Mouse (Mus musculus): Measurements from ENCODE around the gene Fam25c. TPM values are rescaled to one million over a fixed set of nuclear protein-coding genes. Genes with fewer than 3 reads are reported as not detected.

Fam25c gene
- polyA plus RNA-seq, 1 experiment from 2014 or later, result not detected

GRCm38 (mm10) chr14:34360251-34360650, 5.0 kb upstream of the Fam25c start:
- H3K4me1 ChIP-seq (ENCODE audit: control insufficient read depth, insufficient read depth, low read length), result no peaks in the 10 kb centered on the region
- H3K27ac ChIP-seq (ENCODE audit: low read depth, low read length), result no peak overlapping the region
- no peaks in the 10 kb centered on the region for H3K27me3 ChIP-seq (ENCODE audit: control insufficient read depth, insufficient read depth, low read length)
- no peak overlapping the region for H3K4me2 ChIP-seq (replicated peaks; ENCODE audit: low read depth, low read length)
- H3K36me3 ChIP-seq (ENCODE audit: control insufficient read depth, insufficient read depth, low read length), result no peaks in the 10 kb centered on the region
- H3K9ac ChIP-seq (ENCODE audit: low read depth, low read length), result no peak overlapping the region
- H3K9me3 ChIP-seq (ENCODE audit: control insufficient read depth, low read length), result no peaks in the 10 kb centered on the region
- ATAC-seq (ENCODE audit: low FRiP score, low TSS enrichment), result no peak
- WGBS, result 44% methylated on average over 6 of the region's 6 CpGs
- H3K4me3 ChIP-seq (ENCODE audit: low read length), result no peak overlapping the region

- Histone ChIP-seq H3K4me3 (ENCODE audit: low read length) (no peak overlapping the region), H3K36me3 (ENCODE audit: control insufficient read depth, insufficient read depth, low read length) (no peaks in the 10 kb centered on the region), H3K4me2 (replicated peaks; ENCODE audit: low read depth, low read length) (no peak overlapping the region), H3K27ac (ENCODE audit: low read depth, low read length) (no peak overlapping the region), H3K9me3 (ENCODE audit: control insufficient read depth, low read length) (no peaks in the 10 kb centered on the region), H3K9ac (ENCODE audit: low read depth, low read length) (no peak overlapping the region), H3K4me1 (ENCODE audit: control insufficient read depth, insufficient read depth, low read length) (no peaks in the 10 kb centered on the region), H3K27me3 (ENCODE audit: control insufficient read depth, insufficient read depth, low read length) (no peaks in the 10 kb centered on the region)
- no peak for ATAC-seq (ENCODE audit: low FRiP score, low TSS enrichment)
- WGBS, result 54% methylated on average over 5 of the region's 5 CpGs
Measured at GRCm38 (mm10) chr14:34359676-34360244, 4.5 kb upstream of the Fam25c start.

GRCm38 (mm10) chr14:34357671-34358455, 2.6 kb upstream of the Fam25c start:
- no peak overlapping the region for H3K4me3 ChIP-seq (ENCODE audit: low read length)
- no peaks in the 10 kb centered on the region for H3K9me3 ChIP-seq (ENCODE audit: control insufficient read depth, low read length)
- H3K36me3 ChIP-seq (ENCODE audit: control insufficient read depth, insufficient read depth, low read length), result no peaks in the 10 kb centered on the region
- ATAC-seq (ENCODE audit: low FRiP score, low TSS enrichment), result no peak
- no peak overlapping the region for H3K4me2 ChIP-seq (replicated peaks; ENCODE audit: low read depth, low read length)
- no peak overlapping the region for H3K27ac ChIP-seq (ENCODE audit: low read depth, low read length)
- no peak overlapping the region for H3K9ac ChIP-seq (ENCODE audit: low read depth, low read length)
- no peaks in the 10 kb centered on the region for H3K4me1 ChIP-seq (ENCODE audit: control insufficient read depth, insufficient read depth, low read length)
- H3K27me3 ChIP-seq (ENCODE audit: control insufficient read depth, insufficient read depth, low read length), result no peaks in the 10 kb centered on the region
- 87% methylated on average over 7 of the region's 7 CpGs for WGBS

- no peaks in the 10 kb centered on the region for H3K36me3 ChIP-seq (ENCODE audit: control insufficient read depth, insufficient read depth, low read length)
- no peak overlapping the region for H3K4me3 ChIP-seq (ENCODE audit: low read length)
- H3K4me1 ChIP-seq (ENCODE audit: control insufficient read depth, insufficient read depth, low read length), result no peaks in the 10 kb centered on the region
- no peaks in the 10 kb centered on the region for H3K27me3 ChIP-seq (ENCODE audit: control insufficient read depth, insufficient read depth, low read length)
- no peak overlapping the region for H3K9ac ChIP-seq (ENCODE audit: low read depth, low read length)
- 87% methylated on average over 4 of the region's 4 CpGs for WGBS
- no peaks in the 10 kb centered on the region for H3K9me3 ChIP-seq (ENCODE audit: control insufficient read depth, low read length)
- H3K27ac ChIP-seq (ENCODE audit: low read depth, low read length), result no peak overlapping the region
- no peak for ATAC-seq (ENCODE audit: low FRiP score, low TSS enrichment)
- no peak overlapping the region for H3K4me2 ChIP-seq (replicated peaks; ENCODE audit: low read depth, low read length)
Measured at GRCm38 (mm10) chr14:34354456-34354855, 777 bp downstream of the Fam25c start.

- ATAC-seq (ENCODE audit: low FRiP score, low TSS enrichment), result no peak
- Histone ChIP-seq H3K4me2 (replicated peaks; ENCODE audit: low read depth, low read length) (no peak overlapping the region), H3K9ac (ENCODE audit: low read depth, low read length) (no peak overlapping the region), H3K27me3 (ENCODE audit: control insufficient read depth, insufficient read depth, low read length) (no peaks in the 10 kb centered on the region), H3K9me3 (ENCODE audit: control insufficient read depth, low read length) (no peaks in the 10 kb centered on the region), H3K4me1 (ENCODE audit: control insufficient read depth, insufficient read depth, low read length) (no peaks in the 10 kb centered on the region), H3K4me3 (ENCODE audit: low read length) (no peak overlapping the region), H3K36me3 (ENCODE audit: control insufficient read depth, insufficient read depth, low read length) (no peaks in the 10 kb centered on the region), H3K27ac (ENCODE audit: low read depth, low read length) (no peak overlapping the region)
- 89% methylated on average over 3 of the region's 3 CpGs for WGBS
Measured at GRCm38 (mm10) chr14:34353326-34353725, 1.9 kb downstream of the Fam25c start.

- H3K9me3 ChIP-seq (ENCODE audit: control insufficient read depth, low read length), result no peaks in the 10 kb centered on the region
- no peaks in the 10 kb centered on the region for H3K27me3 ChIP-seq (ENCODE audit: control insufficient read depth, insufficient read depth, low read length)
- no peak overlapping the region for H3K9ac ChIP-seq (ENCODE audit: low read depth, low read length)
- H3K27ac ChIP-seq (ENCODE audit: low read depth, low read length), result no peak overlapping the region
- H3K36me3 ChIP-seq (ENCODE audit: control insufficient read depth, insufficient read depth, low read length), result no peaks in the 10 kb centered on the region
- H3K4me3 ChIP-seq (ENCODE audit: low read length), result no peak overlapping the region
- no peak for ATAC-seq (ENCODE audit: low FRiP score, low TSS enrichment)
- H3K4me2 ChIP-seq (replicated peaks; ENCODE audit: low read depth, low read length), result no peak overlapping the region
- H3K4me1 ChIP-seq (ENCODE audit: control insufficient read depth, insufficient read depth, low read length), result no peaks in the 10 kb centered on the region
- 62% methylated on average over 6 of the region's 6 CpGs for WGBS
Measured at GRCm38 (mm10) chr14:34352523-34352922, 2.7 kb downstream of the Fam25c start.

- WGBS, result 66% methylated on average over 3 of the region's 3 CpGs
- Histone ChIP-seq H3K27me3 (ENCODE audit: control insufficient read depth, insufficient read depth, low read length) (no peaks in the 10 kb centered on the region), H3K27ac (ENCODE audit: low read depth, low read length) (no peak overlapping the region), H3K9me3 (ENCODE audit: control insufficient read depth, low read length) (no peaks in the 10 kb centered on the region), H3K4me3 (ENCODE audit: low read length) (no peak overlapping the region), H3K36me3 (ENCODE audit: control insufficient read depth, insufficient read depth, low read length) (no peaks in the 10 kb centered on the region), H3K4me1 (ENCODE audit: control insufficient read depth, insufficient read depth, low read length) (no peaks in the 10 kb centered on the region), H3K4me2 (replicated peaks; ENCODE audit: low read depth, low read length) (no peak overlapping the region), H3K9ac (ENCODE audit: low read depth, low read length) (no peak overlapping the region)
- no peak for ATAC-seq (ENCODE audit: low FRiP score, low TSS enrichment)
Measured at GRCm38 (mm10) chr14:34351660-34352059, 3.6 kb downstream of the Fam25c start.

- no peak overlapping the region for H3K4me3 ChIP-seq (ENCODE audit: low read length)
- no peaks in the 10 kb centered on the region for H3K27me3 ChIP-seq (ENCODE audit: control insufficient read depth, insufficient read depth, low read length)
- 87% methylated on average over 8 of the region's 8 CpGs for WGBS
- H3K36me3 ChIP-seq (ENCODE audit: control insufficient read depth, insufficient read depth, low read length), result peaks cover 4% of the 10 kb centered on the region; the same call in 1 of the 2 replicates
- no peak overlapping the region for H3K27ac ChIP-seq (ENCODE audit: low read depth, low read length)
- no peak overlapping the region for H3K4me2 ChIP-seq (replicated peaks; ENCODE audit: low read depth, low read length)
- no peaks in the 10 kb centered on the region for H3K4me1 ChIP-seq (ENCODE audit: control insufficient read depth, insufficient read depth, low read length)
- no peak overlapping the region for H3K9ac ChIP-seq (ENCODE audit: low read depth, low read length)
- ATAC-seq (ENCODE audit: low FRiP score, low TSS enrichment), result no peak
- H3K9me3 ChIP-seq (ENCODE audit: control insufficient read depth, low read length), result no peaks in the 10 kb centered on the region
Measured at GRCm38 (mm10) chr14:34349007-34349406, 6.2 kb downstream of the Fam25c start.

- H3K27ac ChIP-seq (ENCODE audit: low read depth, low read length), result no peak overlapping the region
- no peaks in the 10 kb centered on the region for H3K9me3 ChIP-seq (ENCODE audit: control insufficient read depth, low read length)
- H3K4me2 ChIP-seq (replicated peaks; ENCODE audit: low read depth, low read length), result no peak overlapping the region
- H3K4me1 ChIP-seq (ENCODE audit: control insufficient read depth, insufficient read depth, low read length), result no peaks in the 10 kb centered on the region
- peaks cover 7% of the 10 kb centered on the region for H3K36me3 ChIP-seq (ENCODE audit: control insufficient read depth, insufficient read depth, low read length)
- no peak for ATAC-seq (ENCODE audit: low FRiP score, low TSS enrichment)
- H3K9ac ChIP-seq (ENCODE audit: low read depth, low read length), result no peak overlapping the region
- no peaks in the 10 kb centered on the region for H3K27me3 ChIP-seq (ENCODE audit: control insufficient read depth, insufficient read depth, low read length)
- 80% methylated on average over 7 of the region's 7 CpGs for WGBS
- no peak overlapping the region for H3K4me3 ChIP-seq (ENCODE audit: low read length)
Measured at GRCm38 (mm10) chr14:34348301-34348700, 6.9 kb downstream of the Fam25c start.

All from kidney, embryonic 14.5 days (tissue).